Mouse (Mus musculus) erythroblast, embryonic 14.5 days (primary cell): Measurements from ENCODE around the gene Card11.

Experiments
- GATA1 ChIP-seq: IDR thresholded peaks from 2 replicates; pipeline ENCODE4 v1.6.1; 2012; ENCODE audit warnings: low read length, inconsistent platforms, mixed read lengths
- TAL1 ChIP-seq: IDR thresholded peaks from 3 replicates; pipeline ENCODE4 v1.6.1; 2012; ENCODE audit warnings: low read length, inconsistent platforms, mixed read lengths

DNA sequence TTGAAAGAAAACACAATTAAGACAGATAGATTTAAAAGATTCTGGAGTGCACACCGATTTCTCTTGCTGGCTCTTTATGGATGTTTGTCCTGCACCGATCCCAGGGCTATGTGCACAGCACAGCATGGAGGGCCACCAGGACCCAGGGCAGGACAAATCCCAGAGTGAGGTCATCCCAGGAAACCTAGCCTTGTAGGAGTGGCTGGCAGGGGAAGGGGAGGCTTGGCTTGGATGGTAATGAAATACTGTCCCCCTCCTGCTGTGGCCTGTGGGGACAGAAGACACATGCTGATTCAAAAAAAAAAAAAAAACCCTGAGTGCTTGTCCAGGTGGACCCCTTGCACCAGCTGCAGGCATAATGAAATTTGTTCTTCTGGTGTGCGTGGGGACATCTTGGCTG is 64.5 kb downstream of the Card11 start:
- TF ChIP-seq TAL1 (no peak), GATA1 (no peak)
